26 mouse cellular contexts compared by ENCODE assay signal in genomic region chr2:113573154-113573553, GRCm38 (mm10).
A peak's percentile ranks its signal among the peaks of the same experiment; 100 is the strongest.
DNase-seq lines count a peak whose midpoint lies in the region; ATAC-seq and TF ChIP-seq lines count a peak whose summit lies in the region.
"Had no signal": no experiment of that assay in that cellular context is flagged by ENCODE, and none has a peak within 500 bp of the region (broad histone marks: within the 10 kb centered on the region; RNA-seq: fewer than 3 reads in every experiment).

No protein-coding gene starts in this region.

- no peak overlapping the region for H3K4me2 ChIP-seq in heart, embryonic 11.5 days
- no peak overlapping the region for H3K4me2 ChIP-seq in embryonic facial prominence, embryonic 13.5 days
- H3K4me2 ChIP-seq: forebrain, embryonic 15.5 days; heart, embryonic 15.5 days; hindbrain, embryonic 14.5 days; kidney, embryonic 15.5 days; limb, embryonic 13.5 days; liver, embryonic 12.5 days had no signal

- no peaks in the 10 kb centered on the region for H3K9me3 ChIP-seq in heart, embryonic 11.5 days (replicated peaks; ENCODE audit: control insufficient read depth, low read length)
- H3K9me3 ChIP-seq in embryonic facial prominence, embryonic 13.5 days = no peaks in the 10 kb centered on the region
- H3K9me3 ChIP-seq: forebrain, embryonic 15.5 days; heart, embryonic 15.5 days; kidney, embryonic 15.5 days; limb, embryonic 13.5 days; liver, embryonic 12.5 days had no signal

- H3K36me3 ChIP-seq in heart, embryonic 11.5 days (ENCODE audit: control insufficient read depth, insufficient read depth, low read length) = no peaks in the 10 kb centered on the region
- no peaks in the 10 kb centered on the region for H3K36me3 ChIP-seq in embryonic facial prominence, embryonic 13.5 days
- H3K36me3 ChIP-seq: forebrain, embryonic 15.5 days; heart, embryonic 15.5 days; kidney, embryonic 15.5 days; limb, embryonic 13.5 days; liver, embryonic 12.5 days had no signal

- H3K4me1 ChIP-seq in heart, embryonic 11.5 days (ENCODE audit: control insufficient read depth, insufficient read depth, low read length) = no peaks in the 10 kb centered on the region
- no peaks in the 10 kb centered on the region for H3K4me1 ChIP-seq in lung, adult 2 months (ENCODE audit: control insufficient read depth, insufficient read depth, low read length)
- H3K4me1 ChIP-seq in embryonic facial prominence, embryonic 13.5 days = peaks cover 7% of the 10 kb centered on the region; the same call in 1 of the 2 replicates
- H3K4me1 ChIP-seq: forebrain, embryonic 15.5 days; heart, embryonic 15.5 days; kidney, embryonic 15.5 days; liver, embryonic 12.5 days had no signal

- no peak overlapping the region for H3K9ac ChIP-seq in heart, embryonic 11.5 days (ENCODE audit: low read depth, low read length)
- no peak overlapping the region for H3K9ac ChIP-seq in embryonic facial prominence, embryonic 13.5 days
- H3K9ac ChIP-seq: forebrain, embryonic 15.5 days; heart, embryonic 15.5 days; hindbrain, embryonic 14.5 days; kidney, embryonic 15.5 days; limb, embryonic 13.5 days; liver, embryonic 12.5 days; liver, postnatal 0 days had no signal

- ATAC-seq in heart, embryonic 11.5 days (replicated peaks; ENCODE audit: insufficient number of reproducible peaks, low FRiP score, low TSS enrichment) = no peak
- ATAC-seq in embryonic facial prominence, embryonic 13.5 days (ENCODE audit: insufficient number of reproducible peaks, insufficient read depth, low FRiP score, low TSS enrichment, low read depth) = peak; percentile 56; the same call in 1 of the 2 replicates
- no peak for ATAC-seq in megakaryocyte, adult 5-6 weeks (ENCODE audit: poor library complexity, severe bottlenecking)
- ATAC-seq: CD4-positive, CD25-positive, alpha-beta regulatory T cell, adult 4 months; forebrain, embryonic 15.5 days; intestine, postnatal 0 days; liver, embryonic 12.5 days; liver, postnatal 0 days had no signal

- H3K27ac ChIP-seq in heart, embryonic 11.5 days (ENCODE audit: low read depth, low read length) = no peak overlapping the region
- H3K27ac ChIP-seq in embryonic facial prominence, embryonic 13.5 days = no peak overlapping the region
- H3K27ac ChIP-seq: forebrain, embryonic 15.5 days; heart, embryonic 15.5 days; hindbrain, embryonic 14.5 days; kidney, embryonic 15.5 days; layer of hippocampus, adult 2 months; left cerebral cortex, adult 2 months; limb, embryonic 13.5 days; liver, embryonic 12.5 days had no signal

- H3K27me3 ChIP-seq in heart, embryonic 11.5 days (ENCODE audit: control insufficient read depth, insufficient read depth, low read length) = no peaks in the 10 kb centered on the region
- H3K27me3 ChIP-seq in embryonic facial prominence, embryonic 13.5 days = no peaks in the 10 kb centered on the region
- H3K27me3 ChIP-seq: forebrain, embryonic 15.5 days; heart, embryonic 15.5 days; kidney, embryonic 15.5 days; liver, embryonic 12.5 days had no signal

- TF ChIP-seq POLR2A in lung, adult 2 months (IDR thresholded peaks at IDR 0.05; ENCODE audit: borderline replicate concordance, extremely low read depth, low read depth, low read length) = no peak

- WGBS in heart, embryonic 11.5 days (ENCODE audit: insufficient replicate concordance) = 78% methylated on average over 6 of the region's 6 CpGs
- WGBS in lung, adult 2 months = 75% methylated on average over 6 of the region's 6 CpGs
- WGBS in embryonic facial prominence, embryonic 13.5 days = 16% methylated on average over 6 of the region's 6 CpGs

- no peak for TF ChIP-seq CTCF in lung, adult 2 months (IDR thresholded peaks at IDR 0.05; ENCODE audit: insufficient read depth, low read length)

- no peak overlapping the region for H3K4me3 ChIP-seq in heart, embryonic 11.5 days (ENCODE audit: low read depth, low read length)
- H3K4me3 ChIP-seq in lung, adult 2 months (replicated peaks; ENCODE audit: extremely low read depth, low read depth, low read length) = no peak overlapping the region
- no peak overlapping the region for H3K4me3 ChIP-seq in embryonic facial prominence, embryonic 13.5 days
- H3K4me3 ChIP-seq: forebrain, embryonic 15.5 days; heart, embryonic 15.5 days; kidney, embryonic 15.5 days; layer of hippocampus, adult 2 months; left cerebral cortex, adult 2 months; limb, embryonic 13.5 days; liver, embryonic 12.5 days had no signal

- DNase-seq in heart, adult 11 months = peak; percentile 84
- peak; percentile 4 for DNase-seq in lung, postnatal 36 days
- DNase-seq in lung, adult 2 months = no peak
- DNase-seq in kidney, adult 18-20 months = no peak
- DNase-seq: adrenal gland, postnatal 14 days; cerebellum, adult 11 months; cerebellum, adult 9-11 months; gastrocnemius, postnatal 10 days; heart, postnatal 4 days; kidney, postnatal 25 days; liver, postnatal 0 days; lung, postnatal 10 days; midbrain, embryonic 14.5 days had no signal

Comparison
In these comparisons a context has a peak if more than half of its experiments do, and no peak if none do; other contexts are left out.
1. DNase-seq: peak in heart, adult 11 months (single experiment) and lung, postnatal 36 days (single experiment); none in lung, adult 2 months (single experiment) and kidney, adult 18-20 months (single experiment).